Mouse (Mus musculus) lung, embryonic 14.5 days (tissue): ENCODE data around the gene Rps27a. TPM values are rescaled to one million over a fixed set of nuclear protein-coding genes. Genes with fewer than 3 reads are reported as not detected.
A peak's percentile ranks its signal among the peaks of the same experiment; 100 is the strongest.
"Not testable (repeated sequence)": the region's sequence is repeated elsewhere in the genome, so short reads cannot be mapped to it uniquely, and the experiment has no call there.

Source experiments
- ATAC-seq: fragments of 200-750 bp; cut with Nextera tagmentation; 2 replicates; pipeline ENCODE4 v1.8.0; 2017; ENCODE audit warnings: mild to moderate bottlenecking, moderate TSS enrichment, moderate library complexity; ENCODE audit not compliant: insufficient read depth
- DNase-seq: peaks from one replicate; pipeline ENCODE4 v3.0.0-alpha.2; 2015
- H3K27ac ChIP-seq: fragments of 300-500 bp; sonication (generic); 2 replicates; pipeline ENCODE4 v1.5.1; 2014; ENCODE audit warnings: low read depth, mild to moderate bottlenecking, moderate library complexity
- H3K27me3 ChIP-seq: fragments of 300-500 bp; sonication (generic); 2 replicates; pipeline ENCODE4 v1.6.1; 2014; ENCODE audit warnings: low read length, control low read depth; ENCODE audit not compliant: insufficient read depth
- H3K36me3 ChIP-seq: fragments of 300-500 bp; sonication (generic); 2 replicates; pipeline ENCODE4 v1.6.1; 2014; ENCODE audit warnings: control low read depth; ENCODE audit not compliant: insufficient read depth
- H3K4me1 ChIP-seq: fragments of 300-500 bp; sonication (generic); 2 replicates; pipeline ENCODE4 v1.6.1; 2014; ENCODE audit warnings: antibody characterized with exemption, control low read depth; ENCODE audit not compliant: insufficient read depth
- H3K4me2 ChIP-seq: fragments of 300-500 bp; sonication (generic); 2 replicates; pipeline ENCODE4 v1.6.1; 2014; ENCODE audit warnings: mild to moderate bottlenecking
- H3K4me3 ChIP-seq: fragments of 300-500 bp; sonication (generic); 2 replicates; pipeline ENCODE4 v1.5.1; 2014; ENCODE audit warnings: low read depth, low read length
- H3K9ac ChIP-seq: fragments of 300-500 bp; sonication (generic); 2 replicates; pipeline ENCODE4 v1.6.1; 2014
- H3K9me3 ChIP-seq: fragments of 300-500 bp; sonication (generic); 2 replicates; pipeline ENCODE4 v1.6.1; 2016; ENCODE audit warnings: low read depth, low read length, control low read depth
- CTCF ChIP-seq: IDR thresholded peaks from 2 replicates; pipeline ENCODE4 v1.5.1; 2016; ENCODE audit warnings: antibody characterized with exemption, low read depth
- WGBS: fragments of 180-500 bp; shearing (Covaris S2); extraction: QIAGEN DNeasy Blood & Tissue Kit; methylation state at CpG from one replicate; pipeline ENCODE4 v1.1.7; 2014; 5-methylcytosine and 5-hydroxymethylcytosine counted together
- polyA plus RNA-seq: library from polyadenylated mRNA; unstranded; fragments of >200 nt; fragmentation: Nextera tagmentation; extraction: Ambion mirVana; gene quantifications from 2 replicates; pipeline ENCODE4 v1.2.1, GENCODE M21; 2014

Gene Rps27a
- polyA plus RNA-seq, 1 experiment from 2014 or later = 1,351 TPM

- Histone ChIP-seq H3K4me1 (no peaks in the 10 kb centered on the region), H3K27me3 (no peaks in the 10 kb centered on the region), H3K4me2 (no peak overlapping the region), H3K4me3 (no peak overlapping the region), H3K9me3 (no peaks in the 10 kb centered on the region), H3K27ac (no peak overlapping the region), H3K9ac (no peak overlapping the region), H3K36me3 (no peaks in the 10 kb centered on the region)
- WGBS = 85% methylated on average over 3 of the region's 3 CpGs
- no peak for TF ChIP-seq CTCF
- ATAC-seq (no peak), DNase-seq (no peak)
Measured at GRCm38 (mm10) chr11:29560990-29561389, 13.1 kb upstream of the Rps27a start.

- TF ChIP-seq CTCF = no peak
- Histone ChIP-seq H3K27me3 (no peaks in the 10 kb centered on the region), H3K9ac (no peak overlapping the region), H3K4me3 (no peak overlapping the region), H3K4me1 (no peaks in the 10 kb centered on the region), H3K9me3 (no peaks in the 10 kb centered on the region), H3K27ac (no peak overlapping the region), H3K36me3 (no peaks in the 10 kb centered on the region), H3K4me2 (no peak overlapping the region)
- DNase-seq (no peak), ATAC-seq (no peak)
- 73% methylated on average over 9 of the region's 9 CpGs for whole genome bisulfite sequencing
Measured at GRCm38 (mm10) chr11:29560452-29560851, 12.5 kb upstream of the Rps27a start.

- no peak for TF ChIP-seq CTCF
- Histone ChIP-seq H3K4me1 (peaks cover 6% of the 10 kb centered on the region; the same call in 1 of the 2 replicates), H3K9me3 (no peaks in the 10 kb centered on the region), H3K27ac (no peak overlapping the region), H3K9ac (no peak overlapping the region), H3K36me3 (peaks cover 26% of the 10 kb centered on the region), H3K4me3 (no peak overlapping the region), H3K27me3 (no peaks in the 10 kb centered on the region), H3K4me2 (no peak overlapping the region)
- DNase-seq (no peak), ATAC-seq (no peak)
- 86% methylated on average over 1 of the region's 1 CpGs for WGBS
Measured at GRCm38 (mm10) chr11:29549425-29549778, 1.5 kb upstream of the Rps27a start.

GRCm38 (mm10) chr11:29548504-29549424 is 855 bp upstream of the Rps27a start:
- H3K4me3 ChIP-seq = peak overlapping the region; percentile 74
- H3K36me3 ChIP-seq = peaks cover 33% of the 10 kb centered on the region
- no peaks in the 10 kb centered on the region for H3K27me3 ChIP-seq
- H3K4me2 ChIP-seq = peak overlapping the region; percentile 67
- TF ChIP-seq CTCF = no peak
- 17% methylated on average over 23 of the region's 23 CpGs for WGBS
- ATAC-seq (0 out of 2 replicates have a peak, but pooled peaks have one; percentile 5), DNase-seq (no peak)
- peak overlapping the region; percentile 95 for H3K9ac ChIP-seq
- H3K27ac ChIP-seq = peak overlapping the region; percentile 37; the same call in 1 of the 2 replicates
- no peaks in the 10 kb centered on the region for H3K9me3 ChIP-seq
- peaks cover 6% of the 10 kb centered on the region; the same call in 1 of the 2 replicates for H3K4me1 ChIP-seq

GRCm38 (mm10) chr11:29547249-29547751 is 609 bp downstream of the Rps27a start:
- 0 out of 2 replicates have a peak, but pooled peaks have one; percentile 0 for ATAC-seq
- peak overlapping the region; percentile 86 for H3K27ac ChIP-seq

GRCm38 (mm10) chr11:29546762-29547161 is 1.1 kb downstream of the Rps27a start:
- no peaks in the 10 kb centered on the region for H3K27me3 ChIP-seq
- peak overlapping the region; percentile 80 for H3K4me2 ChIP-seq
- peaks cover 45% of the 10 kb centered on the region for H3K36me3 ChIP-seq
- H3K9ac ChIP-seq = peak overlapping the region; percentile 95
- WGBS = 13% methylated on average over 2 of the region's 2 CpGs
- no peak for TF ChIP-seq CTCF
- peaks cover 6% of the 10 kb centered on the region; the same call in 1 of the 2 replicates for H3K4me1 ChIP-seq
- no peaks in the 10 kb centered on the region for H3K9me3 ChIP-seq
- ATAC-seq = no peak
- H3K4me3 ChIP-seq = peak overlapping the region; percentile 74
- peak overlapping the region; percentile 86; the same call in 1 of the 2 replicates for H3K27ac ChIP-seq
- no peak for DNase-seq

More at GRCm38 (mm10) chr11:29547249-29547751, 609 bp downstream of the Rps27a start:
- TF ChIP-seq CTCF = no peak
- no peak for DNase-seq
- H3K4me3 ChIP-seq = peak overlapping the region; percentile 74
- no peaks in the 10 kb centered on the region for H3K27me3 ChIP-seq
- H3K9ac ChIP-seq = peak overlapping the region; percentile 95
- H3K36me3 ChIP-seq = peaks cover 40% of the 10 kb centered on the region
- under 1% methylated on average over 27 of the region's 27 CpGs for WGBS
- H3K4me1 ChIP-seq = peaks cover 6% of the 10 kb centered on the region; the same call in 1 of the 2 replicates
- H3K4me2 ChIP-seq = peak overlapping the region; percentile 80
- H3K9me3 ChIP-seq = no peaks in the 10 kb centered on the region

GRCm38 (mm10) chr11:29546297-29546696 is 1.6 kb downstream of the Rps27a start:
- Histone ChIP-seq H3K4me2 (peak overlapping the region; percentile 80), H3K36me3 (peaks cover 49% of the 10 kb centered on the region), H3K9ac (peak overlapping the region; percentile 95), H3K4me3 (peak overlapping the region; percentile 74)
- H3K27me3 ChIP-seq, H3K4me1 ChIP-seq, H3K27ac ChIP-seq, H3K9me3 ChIP-seq, DNase-seq, ATAC-seq: not testable (repeated sequence)
- WGBS = 87% methylated on average over 2 of the region's 2 CpGs

- WGBS = 82% methylated on average over 4 of the region's 4 CpGs
- H3K27ac ChIP-seq, H3K4me1 ChIP-seq, H3K9me3 ChIP-seq, H3K4me2 ChIP-seq, H3K4me3 ChIP-seq, H3K27me3 ChIP-seq, ATAC-seq, H3K9ac ChIP-seq: not testable (repeated sequence)
- peak; percentile 13 for DNase-seq
- peaks cover 55% of the 10 kb centered on the region for H3K36me3 ChIP-seq
Measured at GRCm38 (mm10) chr11:29545150-29545752, 2.7 kb downstream of the Rps27a start.
